Mouse (Mus musculus) embryonic facial prominence, embryonic 12.5 days (tissue): ENCODE data around the gene Slc3a1. TPM values are rescaled to one million over a fixed set of nuclear protein-coding genes. Genes with fewer than 3 reads are reported as not detected.

ENCODE experiments used
- ATAC-seq: fragments of 200-750 bp; cut with Nextera tagmentation; 2 replicates; pipeline ENCODE4 v1.8.0; 2017; ENCODE audit not compliant: insufficient number of reproducible peaks, insufficient read depth, low FRiP score, low TSS enrichment
- H3K27ac ChIP-seq: fragments of 300-500 bp; sonication (generic); 2 replicates; pipeline ENCODE4 v1.5.1; 2016; ENCODE audit warnings: mild to moderate bottlenecking
- H3K27me3 ChIP-seq: fragments of 300-500 bp; sonication (generic); 2 replicates; pipeline ENCODE4 v1.6.1; 2016; ENCODE audit warnings: mild to moderate bottlenecking, moderate library complexity
- H3K36me3 ChIP-seq: fragments of 300-500 bp; sonication (generic); 2 replicates; pipeline ENCODE4 v1.6.1; 2016; ENCODE audit warnings: mild to moderate bottlenecking
- H3K4me1 ChIP-seq: fragments of 300-500 bp; sonication (generic); 2 replicates; pipeline ENCODE4 v1.6.1; 2016
- H3K4me2 ChIP-seq: fragments of 300-500 bp; sonication (generic); replicated peaks from 2 replicates; pipeline ENCODE4 v1.6.1; 2016; ENCODE audit warnings: mild to moderate bottlenecking, moderate library complexity
- H3K4me3 ChIP-seq: fragments of 300-500 bp; sonication (generic); 2 replicates; pipeline ENCODE4 v1.5.1; 2016; ENCODE audit warnings: mild to moderate bottlenecking
- H3K9ac ChIP-seq: fragments of 300-500 bp; sonication (generic); 2 replicates; pipeline ENCODE4 v1.6.1; 2016; ENCODE audit warnings: mild to moderate bottlenecking, moderate library complexity
- H3K9me3 ChIP-seq: fragments of 300-500 bp; sonication (generic); 2 replicates; pipeline ENCODE4 v1.6.1; 2016; ENCODE audit warnings: mild to moderate bottlenecking, moderate library complexity
- WGBS: fragments of 180-500 bp; shearing (Covaris S2); methylation state at CpG from one replicate; pipeline ENCODE4 v1.1.7; 2016; 5-methylcytosine and 5-hydroxymethylcytosine counted together
- polyA plus RNA-seq: library from polyadenylated mRNA; unstranded; fragments of >200 nt; fragmentation: Nextera tagmentation; extraction: Ambion mirVana; gene quantifications from 2 replicates; pipeline ENCODE4 v1.2.1, GENCODE M21; 2016

The Slc3a1 gene
- polyA plus RNA-seq, 1 experiment from 2014 or later = 0.37 TPM

GRCm38 (mm10) chr17:85071088-85071775, 43.1 kb downstream of the Slc3a1 start:
- no peak for ATAC-seq
- Histone ChIP-seq H3K4me3 (no peak overlapping the region), H3K9me3 (no peaks in the 10 kb centered on the region), H3K36me3 (peaks cover 41% of the 10 kb centered on the region), H3K27ac (no peak overlapping the region), H3K27me3 (no peaks in the 10 kb centered on the region), H3K4me1 (no peaks in the 10 kb centered on the region; the same call in 1 of the 2 replicates), H3K4me2 (no peak overlapping the region), H3K9ac (no peak overlapping the region)
- 88% methylated on average over 8 of the region's 8 CpGs for WGBS

GRCm38 (mm10) chr17:85072383-85072782, 44.2 kb downstream of the Slc3a1 start:
- no peaks in the 10 kb centered on the region for H3K27me3 ChIP-seq
- no peaks in the 10 kb centered on the region for H3K9me3 ChIP-seq
- 0 out of 2 replicates have a peak overlapping the region, but pooled peaks have one; percentile 9 for H3K27ac ChIP-seq
- H3K4me3 ChIP-seq = no peak overlapping the region
- H3K4me2 ChIP-seq = 0 out of 2 replicates have a peak overlapping the region, but pooled peaks have one; percentile 7
- H3K9ac ChIP-seq = no peak overlapping the region
- no peak for ATAC-seq
- WGBS = 51% methylated on average over 11 of the region's 11 CpGs
- H3K4me1 ChIP-seq = no peaks in the 10 kb centered on the region; the same call in 1 of the 2 replicates
- H3K36me3 ChIP-seq = peaks cover 50% of the 10 kb centered on the region

GRCm38 (mm10) chr17:85073214-85073613, 45.0 kb downstream of the Slc3a1 start:
- H3K27ac ChIP-seq = 0 out of 2 replicates have a peak overlapping the region, but pooled peaks have one; percentile 9
- WGBS = 57% methylated on average over 7 of the region's 7 CpGs
- H3K4me3 ChIP-seq = no peak overlapping the region
- peaks cover 55% of the 10 kb centered on the region for H3K36me3 ChIP-seq
- H3K9ac ChIP-seq = no peak overlapping the region
- ATAC-seq = no peak
- H3K27me3 ChIP-seq = no peaks in the 10 kb centered on the region
- H3K9me3 ChIP-seq = no peaks in the 10 kb centered on the region
- no peaks in the 10 kb centered on the region; the same call in 1 of the 2 replicates for H3K4me1 ChIP-seq
- H3K4me2 ChIP-seq = no peak overlapping the region

GRCm38 (mm10) chr17:85074083-85074482, 45.9 kb downstream of the Slc3a1 start:
- Histone ChIP-seq H3K4me1 (no peaks in the 10 kb centered on the region; the same call in 1 of the 2 replicates), H3K4me3 (no peak overlapping the region), H3K4me2 (no peak overlapping the region), H3K9ac (no peak overlapping the region), H3K27me3 (no peaks in the 10 kb centered on the region), H3K36me3 (peaks cover 49% of the 10 kb centered on the region), H3K9me3 (no peaks in the 10 kb centered on the region), H3K27ac (no peak overlapping the region)
- 94% methylated on average over 4 of the region's 4 CpGs for WGBS
- no peak for ATAC-seq

- Histone ChIP-seq H3K4me1 (no peaks in the 10 kb centered on the region), H3K4me2 (no peak overlapping the region), H3K4me3 (no peak overlapping the region), H3K9me3 (no peaks in the 10 kb centered on the region), H3K27ac (no peak overlapping the region), H3K27me3 (no peaks in the 10 kb centered on the region), H3K9ac (no peak overlapping the region), H3K36me3 (peaks cover 35% of the 10 kb centered on the region)
- 93% methylated on average over 3 of the region's 3 CpGs for WGBS
- no peak for ATAC-seq
Measured at GRCm38 (mm10) chr17:85079276-85079675, 51.1 kb downstream of the Slc3a1 start.

GRCm38 (mm10) chr17:85080781-85081180, 52.6 kb downstream of the Slc3a1 start:
- Histone ChIP-seq H3K4me1 (no peaks in the 10 kb centered on the region), H3K36me3 (peaks cover 33% of the 10 kb centered on the region), H3K4me3 (no peak overlapping the region), H3K4me2 (no peak overlapping the region), H3K27me3 (no peaks in the 10 kb centered on the region), H3K27ac (no peak overlapping the region), H3K9ac (no peak overlapping the region), H3K9me3 (no peaks in the 10 kb centered on the region)
- WGBS = 94% methylated on average over 11 of the region's 11 CpGs
- ATAC-seq = no peak

GRCm38 (mm10) chr17:85085335-85085734, 57.2 kb downstream of the Slc3a1 start:
- Histone ChIP-seq H3K9me3 (no peaks in the 10 kb centered on the region), H3K27ac (no peak overlapping the region), H3K9ac (no peak overlapping the region), H3K4me3 (no peak overlapping the region), H3K36me3 (peaks cover 7% of the 10 kb centered on the region), H3K4me1 (peaks cover 5% of the 10 kb centered on the region), H3K4me2 (no peak overlapping the region), H3K27me3 (no peaks in the 10 kb centered on the region)
- ATAC-seq = no peak
- 92% methylated on average over 2 of the region's 2 CpGs for WGBS

- Histone ChIP-seq H3K4me2 (no peak overlapping the region), H3K9me3 (no peaks in the 10 kb centered on the region), H3K27ac (no peak overlapping the region), H3K9ac (no peak overlapping the region), H3K4me3 (no peak overlapping the region), H3K27me3 (no peaks in the 10 kb centered on the region), H3K4me1 (peaks cover 7% of the 10 kb centered on the region), H3K36me3 (no peaks in the 10 kb centered on the region)
- WGBS = 88% methylated on average over 1 of the region's 1 CpGs
- no peak for ATAC-seq
Measured at GRCm38 (mm10) chr17:85086501-85086900, 58.3 kb downstream of the Slc3a1 start.

- H3K27me3 ChIP-seq = no peaks in the 10 kb centered on the region
- H3K36me3 ChIP-seq = no peaks in the 10 kb centered on the region
- peaks cover 10% of the 10 kb centered on the region for H3K4me1 ChIP-seq
- WGBS = 88% methylated on average over 5 of the region's 5 CpGs
- no peak overlapping the region for H3K4me3 ChIP-seq
- H3K4me2 ChIP-seq = no peak overlapping the region
- no peak for ATAC-seq
- H3K9ac ChIP-seq = no peak overlapping the region
- no peak overlapping the region for H3K27ac ChIP-seq
- no peaks in the 10 kb centered on the region for H3K9me3 ChIP-seq
Measured at GRCm38 (mm10) chr17:85087591-85087990, 59.4 kb downstream of the Slc3a1 start.

GRCm38 (mm10) chr17:85088401-85088800, 60.2 kb downstream of the Slc3a1 start:
- Histone ChIP-seq H3K4me3 (no peak overlapping the region), H3K4me1 (peaks cover 10% of the 10 kb centered on the region), H3K9me3 (no peaks in the 10 kb centered on the region), H3K4me2 (no peak overlapping the region), H3K27me3 (no peaks in the 10 kb centered on the region), H3K36me3 (no peaks in the 10 kb centered on the region), H3K27ac (no peak overlapping the region), H3K9ac (no peak overlapping the region)
- no peak for ATAC-seq
- WGBS = 78% methylated on average over 11 of the region's 11 CpGs

GRCm38 (mm10) chr17:85089011-85089410, 60.8 kb downstream of the Slc3a1 start:
- Histone ChIP-seq H3K9ac (no peak overlapping the region), H3K4me3 (peak overlapping the region; percentile 85), H3K27ac (no peak overlapping the region), H3K36me3 (no peaks in the 10 kb centered on the region), H3K4me1 (peaks cover 10% of the 10 kb centered on the region), H3K4me2 (peak overlapping the region; percentile 67), H3K27me3 (no peaks in the 10 kb centered on the region), H3K9me3 (no peaks in the 10 kb centered on the region)
- 46% methylated on average over 6 of the region's 6 CpGs for WGBS
- ATAC-seq = no peak

GRCm38 (mm10) chr17:85089621-85090020, 61.4 kb downstream of the Slc3a1 start:
- ATAC-seq = no peak
- WGBS = under 1% methylated on average over 16 of the region's 16 CpGs
- H3K27ac ChIP-seq = peak overlapping the region; percentile 85

More at GRCm38 (mm10) chr17:85089621-85090020, 61.4 kb downstream of the Slc3a1 start:
- H3K4me3 ChIP-seq = peak overlapping the region; percentile 85
- H3K4me1 ChIP-seq = peaks cover 10% of the 10 kb centered on the region
- H3K36me3 ChIP-seq = no peaks in the 10 kb centered on the region
- no peaks in the 10 kb centered on the region for H3K9me3 ChIP-seq
- peak overlapping the region; percentile 65 for H3K9ac ChIP-seq
- peak overlapping the region; percentile 67 for H3K4me2 ChIP-seq
- no peaks in the 10 kb centered on the region for H3K27me3 ChIP-seq
